Mouse (Mus musculus) C2C12 (cell line): ENCODE measurements around the gene Kcnmb1. TPM values are rescaled to one million over a fixed set of nuclear protein-coding genes. Genes with fewer than 3 reads are reported as not detected.

Experiments
- H3K27me3 ChIP-seq: one replicate; pipeline ENCODE4 v1.6.1; 2011; ENCODE audit not compliant: control insufficient read depth, insufficient read depth, insufficient read length
- H3K36me3 ChIP-seq: one replicate; pipeline ENCODE4 v1.6.1; 2011; ENCODE audit not compliant: control insufficient read depth, insufficient read depth
- H3K4me3 ChIP-seq: one replicate; pipeline ENCODE4 v1.5.1; 2011; ENCODE audit warnings: mild to moderate bottlenecking, control low read depth; ENCODE audit not compliant: poor library complexity, insufficient read depth, severe bottlenecking
- H3K79me2 ChIP-seq: one replicate; pipeline ENCODE4 v1.6.1; 2011; ENCODE audit not compliant: control insufficient read depth, insufficient read depth
- H3K79me3 ChIP-seq: one replicate; pipeline ENCODE4 v1.6.1; 2011; ENCODE audit warnings: low read depth, control low read depth
- H3ac ChIP-seq: one replicate; pipeline ENCODE3; 2011; ENCODE audit warnings: low read depth; ENCODE audit not compliant: control insufficient read depth, insufficient read length
- CEBPB ChIP-seq: IDR thresholded peaks from one replicate; pipeline ENCODE4 v1.6.1; 2011; ENCODE audit warnings: low read depth, mild to moderate bottlenecking, control low read depth, moderate library complexity
- CTCF ChIP-seq: IDR thresholded peaks from one replicate; pipeline ENCODE4 v1.5.1; 2011; ENCODE audit not compliant: control insufficient read depth, insufficient read depth, insufficient read length
- FOSL1 ChIP-seq: IDR thresholded peaks from one replicate; pipeline ENCODE4 v1.8.0; 2011; ENCODE audit warnings: mild to moderate bottlenecking, low read length; ENCODE audit not compliant: poor library complexity, insufficient read depth, severe bottlenecking
- MAX ChIP-seq: IDR thresholded peaks from one replicate; pipeline ENCODE4 v1.6.1; 2011; ENCODE audit warnings: mild to moderate bottlenecking, control low read depth
- MYOD1 ChIP-seq: IDR thresholded peaks from one replicate; pipeline ENCODE4 v1.6.1; 2011; ENCODE audit warnings: low read depth; ENCODE audit not compliant: control insufficient read depth, insufficient read length
- MYOG ChIP-seq: IDR thresholded peaks from one replicate; pipeline ENCODE4 v1.6.1; 2011; ENCODE audit not compliant: control insufficient read depth, insufficient read length; ENCODE audit errors: extremely low read depth
- USF1 ChIP-seq: IDR thresholded peaks from one replicate; pipeline ENCODE4 v1.6.1; 2011; ENCODE audit warnings: low read depth, mild to moderate bottlenecking, control low read depth, moderate library complexity
- polyA plus RNA-seq: library from polyadenylated mRNA; unstranded; fragments of >200 nt; fragmentation: generic; extraction: Trizol; gene quantifications from one replicate; pipeline ENCODE4 v1.2.1, GENCODE M21; 2012; ENCODE audit warnings: missing spikeins

Gene Kcnmb1
- polyA plus RNA-seq, 1 experiment: 0.12 TPM

- Histone ChIP-seq H3K79me2 (no peaks in the 10 kb centered on the region), H3K79me3 (no peaks in the 10 kb centered on the region), H3K36me3 (no peaks in the 10 kb centered on the region), H3ac (no peak overlapping the region), H3K4me3 (no peak overlapping the region), H3K27me3 (peaks cover 11% of the 10 kb centered on the region)
- no peak for TF ChIP-seq CEBPB
- TF ChIP-seq MYOG: no peak
- no peak for TF ChIP-seq MAX
- TF ChIP-seq USF1: no peak
- TF ChIP-seq MYOD1: no peak
- TF ChIP-seq FOSL1: no peak
- TF ChIP-seq CTCF: no peak
These were observed 41.4 kb upstream of the Kcnmb1 start for GRCm38 (mm10) chr11:33921451-33921850.

GRCm38 (mm10) chr11:33923031-33923430 is 39.8 kb upstream of the Kcnmb1 start:
- H3K79me3 ChIP-seq: no peaks in the 10 kb centered on the region
- no peak overlapping the region for H3ac ChIP-seq
- no peaks in the 10 kb centered on the region for H3K79me2 ChIP-seq
- no peak overlapping the region for H3K4me3 ChIP-seq
- H3K27me3 ChIP-seq: peaks cover 11% of the 10 kb centered on the region
- H3K36me3 ChIP-seq: no peaks in the 10 kb centered on the region
- TF ChIP-seq USF1: no peak
- TF ChIP-seq CTCF: no peak
- TF ChIP-seq MYOD1: no peak
- no peak for TF ChIP-seq CEBPB
- no peak for TF ChIP-seq FOSL1
- no peak for TF ChIP-seq MYOG
- no peak for TF ChIP-seq MAX

GRCm38 (mm10) chr11:33925778-33926177 is 37.0 kb upstream of the Kcnmb1 start:
- Histone ChIP-seq H3K4me3 (no peak overlapping the region), H3K79me3 (no peaks in the 10 kb centered on the region), H3K79me2 (no peaks in the 10 kb centered on the region), H3ac (no peak overlapping the region), H3K36me3 (no peaks in the 10 kb centered on the region), H3K27me3 (peaks cover 4% of the 10 kb centered on the region)
- TF ChIP-seq CEBPB: no peak
- no peak for TF ChIP-seq MYOG

- H3K36me3 ChIP-seq: no peaks in the 10 kb centered on the region
- no peak overlapping the region for H3K4me3 ChIP-seq
- H3K79me2 ChIP-seq: no peaks in the 10 kb centered on the region
- H3K27me3 ChIP-seq: peaks cover under 1% of the 10 kb centered on the region
- H3ac ChIP-seq: no peak overlapping the region
- TF ChIP-seq CTCF: no peak
- TF ChIP-seq MAX: no peak
- no peak for TF ChIP-seq CEBPB
- no peak for TF ChIP-seq MYOG
- TF ChIP-seq USF1: no peak
- TF ChIP-seq MYOD1: no peak
- no peak for TF ChIP-seq FOSL1
- no peaks in the 10 kb centered on the region for H3K79me3 ChIP-seq
These were observed 36.3 kb upstream of the Kcnmb1 start for GRCm38 (mm10) chr11:33926551-33926950.

- Histone ChIP-seq H3K4me3 (no peak overlapping the region), H3K79me2 (no peaks in the 10 kb centered on the region), H3K27me3 (no peaks in the 10 kb centered on the region), H3K79me3 (no peaks in the 10 kb centered on the region), H3ac (no peak overlapping the region), H3K36me3 (no peaks in the 10 kb centered on the region)
- TF ChIP-seq CEBPB: no peak
- no peak for TF ChIP-seq MYOD1
- TF ChIP-seq CTCF: no peak
- TF ChIP-seq MAX: no peak
- no peak for TF ChIP-seq FOSL1
- TF ChIP-seq MYOG: no peak
- TF ChIP-seq USF1: no peak
These were observed 35.5 kb upstream of the Kcnmb1 start for GRCm38 (mm10) chr11:33927321-33927720.

GRCm38 (mm10) chr11:33927836-33928235 is 35.0 kb upstream of the Kcnmb1 start:
- Histone ChIP-seq H3K79me3 (no peaks in the 10 kb centered on the region), H3K79me2 (no peaks in the 10 kb centered on the region), H3K36me3 (no peaks in the 10 kb centered on the region), H3ac (no peak overlapping the region), H3K27me3 (no peaks in the 10 kb centered on the region), H3K4me3 (no peak overlapping the region)
- TF ChIP-seq CTCF: no peak

GRCm38 (mm10) chr11:33928658-33929057 is 34.2 kb upstream of the Kcnmb1 start:
- Histone ChIP-seq H3K27me3 (no peaks in the 10 kb centered on the region), H3K79me3 (no peaks in the 10 kb centered on the region), H3K36me3 (no peaks in the 10 kb centered on the region), H3ac (no peak overlapping the region), H3K79me2 (no peaks in the 10 kb centered on the region), H3K4me3 (no peak overlapping the region)
- TF ChIP-seq CTCF (peak; percentile 6), MAX (no peak), FOSL1 (no peak)
